Mouse (Mus musculus) MEL (cell line): ENCODE measurements around the gene Slc7a11.

Experiments used
- CTCF ChIP-seq, 3 experiments: IDR thresholded peaks in 2 of 3; conservative IDR thresholded peaks in 1 of 3; 2 replicates each; pipeline ENCODE4 v1.5.1; 2011 to 2012; ENCODE audit warnings: low read length in 3 of 3, low read depth in 2 of 3, mild to moderate bottlenecking in 2 of 3, improper control_type of control experiment in 1 of 3, inconsistent platforms in 1 of 3, mixed read lengths in 1 of 3, moderate library complexity in 1 of 3; ENCODE audit not compliant: control insufficient read depth in 1 of 3, insufficient read depth in 1 of 3, poor library complexity in 1 of 3, severe bottlenecking in 1 of 3
- ETS1 ChIP-seq: IDR thresholded peaks from 2 replicates; pipeline ENCODE4 v1.6.1; 2012; ENCODE audit warnings: low read depth, mild to moderate bottlenecking, inconsistent platforms, low read length, improper control_type of control experiment, moderate library complexity
- HCFC1 ChIP-seq: IDR thresholded peaks from 2 replicates; pipeline ENCODE4 v1.6.1; 2012; ENCODE audit warnings: low read depth, mild to moderate bottlenecking, inconsistent platforms, low read length, improper control_type of control experiment, moderate library complexity
- JUND ChIP-seq: IDR thresholded peaks from 2 replicates; pipeline ENCODE4 v1.6.1; 2011; ENCODE audit warnings: low read depth, mild to moderate bottlenecking, improper control_type of control experiment, low read length
- MEF2A ChIP-seq: IDR thresholded peaks from 2 replicates; pipeline ENCODE4 v1.6.1; 2014; ENCODE audit warnings: low read depth, mild to moderate bottlenecking, inconsistent platforms, low read length, improper control_type of control experiment; ENCODE audit not compliant: poor library complexity, insufficient replicate concordance, severe bottlenecking; ENCODE audit errors: extremely low read depth
- POLR2A ChIP-seq, 2 experiments: IDR thresholded peaks; 2 replicates each; pipeline ENCODE4 v1.6.1; 2011 to 2012; ENCODE audit warnings: low read length in 2 of 2, mild to moderate bottlenecking in 2 of 2, control low read depth in 1 of 2, improper control_type of control experiment in 1 of 2, low read depth in 1 of 2, moderate library complexity in 1 of 2; ENCODE audit not compliant: control insufficient read depth in 1 of 2, insufficient read depth in 1 of 2, poor library complexity in 1 of 2
- RAD21 ChIP-seq: IDR thresholded peaks from 2 replicates; pipeline ENCODE4 v1.6.1; 2011; ENCODE audit warnings: mild to moderate bottlenecking, low read depth, low read length, improper control_type of control experiment
- USF2 ChIP-seq, 2 experiments: IDR thresholded peaks; 2 replicates each; pipeline ENCODE4 v1.6.1; 2011 to 2012; ENCODE audit warnings: improper control_type of control experiment in 2 of 2, low read length in 2 of 2, borderline replicate concordance in 1 of 2, inconsistent platforms in 1 of 2, low read depth in 1 of 2, mild to moderate bottlenecking in 1 of 2; ENCODE audit not compliant: insufficient read depth in 1 of 2
- ZNF384 ChIP-seq: IDR thresholded peaks from 2 replicates; pipeline ENCODE4 v1.6.1; 2012; ENCODE audit warnings: low read depth, mild to moderate bottlenecking, inconsistent platforms, low read length, improper control_type of control experiment

DNA sequence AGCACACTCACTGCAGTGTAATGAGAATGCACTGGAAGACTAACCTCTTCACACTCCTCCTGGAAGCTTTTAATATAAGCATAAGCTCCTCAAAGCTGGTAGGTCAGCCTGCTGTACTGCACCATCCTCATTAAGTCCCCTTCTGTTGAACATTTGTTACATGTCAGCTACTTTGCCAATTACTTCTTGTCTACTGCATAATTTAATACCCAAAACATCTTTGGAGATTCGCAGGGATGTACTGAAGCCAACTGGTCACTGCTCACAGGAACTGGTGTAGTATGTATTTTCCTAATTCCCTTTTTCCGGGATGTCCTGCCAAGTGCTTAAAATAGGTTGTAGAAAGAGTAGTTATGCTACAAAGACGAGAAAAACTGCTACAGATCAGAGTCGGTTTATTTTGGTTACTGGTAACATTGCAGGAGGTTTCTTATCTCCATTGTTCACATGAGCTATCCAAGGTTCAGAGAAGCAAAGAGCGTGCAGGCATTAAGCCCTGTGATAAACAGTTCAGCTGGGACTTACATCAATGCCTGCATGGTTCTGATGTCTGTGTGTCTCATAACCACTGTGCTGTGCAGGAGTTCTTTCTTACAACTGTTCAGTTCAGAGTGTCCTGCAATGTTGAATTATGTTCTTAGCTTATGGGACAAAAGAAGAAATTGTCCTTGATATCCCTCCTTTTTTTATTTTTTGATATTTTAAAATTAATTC is 439.3 kb downstream of the Slc7a11 start:
- TF ChIP-seq ZNF384: no peak
- no peak for TF ChIP-seq POLR2A (IDR thresholded peaks at IDR 0.05; ENCODE audit: control insufficient read depth in 1 of 2, insufficient read depth in 1 of 2, low read depth in 1 of 2, low read length in 2 of 2, poor library complexity in 1 of 2)
- no peak for TF ChIP-seq CTCF (IDR thresholded peaks at IDR 0.05 in 2 of 3, conservative IDR thresholded peaks at IDR 0.05 in 1 of 3; ENCODE audit: control insufficient read depth in 1 of 3, insufficient read depth in 1 of 3, low read depth in 2 of 3, low read length in 3 of 3, poor library complexity in 1 of 3, severe bottlenecking in 1 of 3)
- TF ChIP-seq ETS1: no peak
- TF ChIP-seq MEF2A: no peak
- TF ChIP-seq RAD21: no peak
- TF ChIP-seq JUND: no peak
- no peak for TF ChIP-seq HCFC1
- no peak for TF ChIP-seq USF2 (IDR thresholded peaks at IDR 0.05; ENCODE audit: borderline replicate concordance in 1 of 2, insufficient read depth in 1 of 2, low read depth in 1 of 2, low read length in 2 of 2)
